Mouse (Mus musculus) spleen, adult 2 months (tissue): ENCODE measurements around the gene Kxd1. TPM values are rescaled to one million over a fixed set of nuclear protein-coding genes. Genes with fewer than 3 reads are reported as not detected.

Experiments
- DNase-seq, 2 experiments: peaks; one replicate each; pipeline versions ENCODE4 v3.0.0 to v3.0.0-alpha.2; 2012 to 2021; ENCODE audit warnings: low spot score in 2 of 2, low read depth in 1 of 2
- H3K27ac ChIP-seq: fragments of 200-500 bp; 2 replicates; pipeline ENCODE4 v1.5.1; 2012; ENCODE audit warnings: low read length, inconsistent platforms; ENCODE audit not compliant: insufficient read depth
- H3K27me3 ChIP-seq: fragments of 200-500 bp; 2 replicates; pipeline ENCODE4 v1.6.1; 2012; ENCODE audit warnings: mild to moderate bottlenecking, moderate library complexity, low read length, inconsistent platforms; ENCODE audit not compliant: control insufficient read depth, insufficient read depth
- H3K36me3 ChIP-seq: fragments of 200-500 bp; 2 replicates; pipeline ENCODE4 v1.6.1; 2012; ENCODE audit warnings: mild to moderate bottlenecking, low read length, inconsistent platforms; ENCODE audit not compliant: control insufficient read depth, insufficient read depth
- H3K4me1 ChIP-seq: fragments of 200-500 bp; 2 replicates; pipeline ENCODE4 v1.6.1; 2011; ENCODE audit warnings: inconsistent platforms; ENCODE audit not compliant: control insufficient read depth, insufficient read depth, insufficient read length
- H3K4me3 ChIP-seq: fragments of 200-500 bp; 2 replicates; pipeline ENCODE4 v1.5.1; 2011; ENCODE audit warnings: mild to moderate bottlenecking, inconsistent platforms; ENCODE audit not compliant: insufficient read depth, insufficient read length; ENCODE audit errors: extremely low read depth
- CTCF ChIP-seq: fragments of 200-500 bp; IDR thresholded peaks from 2 replicates; pipeline ENCODE4 v1.5.1; 2011; ENCODE audit warnings: mild to moderate bottlenecking, inconsistent platforms; ENCODE audit not compliant: insufficient read depth, insufficient read length, insufficient replicate concordance; ENCODE audit errors: extremely low read depth
- POLR2A ChIP-seq: fragments of 200-500 bp; IDR thresholded peaks from 2 replicates; pipeline ENCODE4 v1.6.1; 2011; ENCODE audit warnings: low read depth, low read length, inconsistent platforms
- WGBS: fragments of 180-500 bp; shearing (Covaris S2); methylation state at CpG from one replicate; pipeline ENCODE4 v1.1.7; 2018; 5-methylcytosine and 5-hydroxymethylcytosine counted together
- polyA plus RNA-seq: library from polyadenylated mRNA; depleted of rRNA; stranded (reverse); fragments of >200 nt; gene quantifications from 2 replicates; pipeline ENCODE4 v1.2.3, GENCODE M21; 2012; rRNA removed

Kxd1 gene
- polyA plus RNA-seq, 1 experiment: 50.2 TPM

DNA sequence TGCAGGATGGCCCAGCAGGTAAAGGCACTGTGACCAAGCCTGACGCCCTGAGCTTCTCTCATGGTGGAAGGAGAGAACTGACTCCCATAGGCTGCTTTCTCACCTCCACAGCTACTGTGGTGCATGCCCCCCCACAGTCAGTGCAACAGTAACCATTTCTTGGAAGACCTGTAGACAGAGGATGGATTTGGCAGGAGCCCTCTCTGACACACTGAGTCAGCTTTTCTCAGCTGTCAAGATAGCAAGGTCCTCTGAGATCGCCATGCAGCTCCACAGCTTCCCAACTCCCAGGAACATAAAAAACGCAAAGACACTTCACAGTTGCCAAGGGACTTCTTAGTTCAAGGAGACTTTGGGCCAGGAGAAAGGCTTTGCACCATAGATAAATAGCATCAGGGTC, 69.3 kb downstream of the Kxd1 start:
- DNase-seq: no peak
- WGBS: 89% methylated on average over 3 of the region's 3 CpGs
- Histone ChIP-seq H3K4me1 (no peaks in the 10 kb centered on the region), H3K27ac (no peak overlapping the region), H3K4me3 (no peak overlapping the region), H3K27me3 (no peaks in the 10 kb centered on the region), H3K36me3 (no peaks in the 10 kb centered on the region)
- TF ChIP-seq POLR2A: no peak
- no peak for TF ChIP-seq CTCF

Other genes with a start within 250 kb of the Kxd1 start
- gene Homer3, start 245.1 kb downstream of the Kxd1 start, polyA plus RNA-seq: 28.1 and 34.7 TPM in 2 replicates
- gene Ddx49, start 225.5 kb downstream of the Kxd1 start, polyA plus RNA-seq: 37.4 and 44.5 TPM in 2 replicates
- gene Cope, start 225.4 kb downstream of the Kxd1 start, polyA plus RNA-seq: 200 and 269 TPM in 2 replicates
- gene Cers1, start 212.2 kb downstream of the Kxd1 start, polyA plus RNA-seq: 0.52 and 0.61 TPM in 2 replicates
- gene Gdf1, start 198.1 kb downstream of the Kxd1 start, polyA plus RNA-seq: 0.33 and 0.40 TPM in 2 replicates
- 38.9 and 43.2 TPM in 2 replicates for gene Upf1, start 174.7 kb downstream of the Kxd1 start, polyA plus RNA-seq
- gene Comp, start 154.4 kb downstream of the Kxd1 start, polyA plus RNA-seq: 0.46 and 0.56 TPM in 2 replicates
- gene Crtc1, start 88.4 kb downstream of the Kxd1 start, polyA plus RNA-seq: 18.9 and 22.1 TPM in 2 replicates
- 21.8 and 30.9 TPM in 2 replicates for gene Klhl26, start 51.0 kb downstream of the Kxd1 start, polyA plus RNA-seq
- 0.14 TPM in 1 of 2 replicates, not detected in the other for gene Tmem59l, start 40.6 kb downstream of the Kxd1 start, polyA plus RNA-seq
- gene Crlf1, start 34.8 kb downstream of the Kxd1 start, polyA plus RNA-seq: 3.4 and 5.4 TPM in 2 replicates
- gene Rex1bd, start 21.2 kb downstream of the Kxd1 start, polyA plus RNA-seq: 86.2 and 132 TPM in 2 replicates
- 611 and 613 TPM in 2 replicates for gene Uba52, start 17.2 kb downstream of the Kxd1 start, polyA plus RNA-seq
- 305 and 370 TPM in 2 replicates for gene Fkbp8, start 232 bp downstream of the Kxd1 start, polyA plus RNA-seq
- 21.3 and 27.9 TPM in 2 replicates for gene Ell, start 11.5 kb upstream of the Kxd1 start, polyA plus RNA-seq
- gene Isyna1, start 66.4 kb upstream of the Kxd1 start, polyA plus RNA-seq: 136 and 189 TPM in 2 replicates
- 168 and 256 TPM in 2 replicates for gene Ssbp4, start 80.9 kb upstream of the Kxd1 start, polyA plus RNA-seq
- gene Lrrc25, start 88.2 kb upstream of the Kxd1 start, polyA plus RNA-seq: 41.6 and 53.1 TPM in 2 replicates
- 5.2 and 6.0 TPM in 2 replicates for gene Gdf15, start 104.5 kb upstream of the Kxd1 start, polyA plus RNA-seq
- gene Pgpep1, start 132.4 kb upstream of the Kxd1 start, polyA plus RNA-seq: 18.2 and 22.2 TPM in 2 replicates
- 109 and 137 TPM in 2 replicates for gene Lsm4, start 145.3 kb upstream of the Kxd1 start, polyA plus RNA-seq
- gene Jund, start 171.0 kb upstream of the Kxd1 start, polyA plus RNA-seq: 269 and 455 TPM in 2 replicates
- gene Iqcn, start 175.5 kb upstream of the Kxd1 start, polyA plus RNA-seq: 0.08 and 0.09 TPM in 2 replicates
- 0.65 and 0.92 TPM in 2 replicates for gene Gm3336, start 190.6 kb upstream of the Kxd1 start, polyA plus RNA-seq
- 2.8 and 3.6 TPM in 2 replicates for gene Pde4c, start 195.8 kb upstream of the Kxd1 start, polyA plus RNA-seq
- gene Rab3a, start 226.7 kb upstream of the Kxd1 start, polyA plus RNA-seq: 12.1 and 17.7 TPM in 2 replicates
- gene Mpv17l2, start 233.0 kb upstream of the Kxd1 start, polyA plus RNA-seq: 37.3 and 69.8 TPM in 2 replicates
- 56.3 and 90.3 TPM in 2 replicates for gene Pik3r2, start 248.8 kb upstream of the Kxd1 start, polyA plus RNA-seq